Mouse (Mus musculus): ENCODE measurements around the gene Rad51b. TPM values are rescaled to one million over a fixed set of nuclear protein-coding genes. Genes with fewer than 3 reads are reported as not detected.

The Rad51b gene
- total RNA-seq, 2 experiments from 2014 or later = 0.62 to 0.64 TPM

- DNase-seq = peak in 1 of 2 experiments; percentile 57
Measured at GRCm38 (mm10) chr12:79613846-79614582, 316.9 kb downstream of the Rad51b start.

DNA sequence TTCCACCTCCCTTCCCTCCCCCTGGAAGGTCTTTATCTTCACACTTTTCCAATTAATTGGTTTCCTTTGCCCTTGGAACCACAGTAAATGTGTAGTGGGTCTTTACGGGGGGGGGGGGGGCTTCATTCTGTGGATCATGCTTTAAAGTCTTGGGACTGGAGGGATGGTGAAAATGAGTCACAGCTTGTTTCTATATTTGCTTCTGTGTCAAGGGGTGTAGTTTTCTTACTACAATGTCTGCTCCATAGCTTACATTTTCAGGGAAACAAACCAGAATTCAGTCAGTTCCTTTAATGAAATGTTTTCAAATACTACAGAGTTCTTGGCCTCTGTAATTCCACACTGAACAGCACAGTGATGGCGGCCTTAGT, 317.5 kb downstream of the Rad51b start:
- DNase-seq = no peak

- no peak for DNase-seq
Measured at GRCm38 (mm10) chr12:79615717-79616316, 318.7 kb downstream of the Rad51b start.

GRCm38 (mm10) chr12:79619009-79619408, 321.9 kb downstream of the Rad51b start:
- DNase-seq = no peak

GRCm38 (mm10) chr12:79620693-79621092, 323.6 kb downstream of the Rad51b start:
- no peak for DNase-seq

GRCm38 (mm10) chr12:79623308-79623707, 326.2 kb downstream of the Rad51b start:
- no peak for DNase-seq

DNA sequence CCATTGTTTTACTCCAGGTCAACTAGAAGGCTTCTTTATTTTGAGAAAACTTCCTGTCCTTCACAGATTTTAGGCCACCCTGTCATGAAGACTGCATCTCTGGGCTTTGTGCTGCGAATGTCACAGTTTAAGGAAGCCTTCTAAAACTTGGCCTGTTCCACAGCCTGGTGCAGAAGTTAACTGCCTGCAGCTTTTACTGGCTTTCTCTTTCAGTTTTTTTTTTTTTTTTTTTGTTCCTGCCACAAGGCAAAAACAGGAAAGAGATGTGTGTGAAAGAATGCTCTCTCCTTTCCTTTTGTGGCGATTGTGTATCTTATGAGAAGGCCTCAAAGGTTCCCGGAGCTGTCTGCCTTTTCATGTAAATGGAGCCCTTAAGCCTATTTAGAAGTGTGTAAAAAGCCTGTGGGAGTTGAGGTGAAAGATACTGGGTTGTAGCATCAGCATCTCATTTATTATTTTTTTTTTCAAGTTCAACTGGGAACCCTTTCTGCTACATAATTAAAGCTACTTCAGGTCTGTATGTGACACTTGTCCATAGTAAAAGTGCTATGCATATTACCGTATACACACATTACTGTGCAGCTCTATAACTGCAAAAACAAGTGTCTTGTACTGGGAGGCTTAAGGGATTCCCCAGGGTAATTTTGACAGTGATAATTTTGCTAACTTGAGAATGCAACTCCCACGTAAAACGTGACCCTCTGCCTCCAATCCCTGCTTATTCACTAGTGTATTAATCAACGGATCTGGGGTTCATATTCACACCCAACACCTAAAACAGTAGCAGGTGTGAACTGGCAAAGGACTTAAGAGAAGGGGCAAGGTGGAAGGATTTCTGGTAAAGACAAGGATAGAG, 328.8 kb downstream of the Rad51b start:
- DNase-seq = peak in 1 of 2 experiments; percentile 64

GRCm38 (mm10) chr12:79626555-79627080, 329.5 kb downstream of the Rad51b start:
- no peak for DNase-seq

DNA sequence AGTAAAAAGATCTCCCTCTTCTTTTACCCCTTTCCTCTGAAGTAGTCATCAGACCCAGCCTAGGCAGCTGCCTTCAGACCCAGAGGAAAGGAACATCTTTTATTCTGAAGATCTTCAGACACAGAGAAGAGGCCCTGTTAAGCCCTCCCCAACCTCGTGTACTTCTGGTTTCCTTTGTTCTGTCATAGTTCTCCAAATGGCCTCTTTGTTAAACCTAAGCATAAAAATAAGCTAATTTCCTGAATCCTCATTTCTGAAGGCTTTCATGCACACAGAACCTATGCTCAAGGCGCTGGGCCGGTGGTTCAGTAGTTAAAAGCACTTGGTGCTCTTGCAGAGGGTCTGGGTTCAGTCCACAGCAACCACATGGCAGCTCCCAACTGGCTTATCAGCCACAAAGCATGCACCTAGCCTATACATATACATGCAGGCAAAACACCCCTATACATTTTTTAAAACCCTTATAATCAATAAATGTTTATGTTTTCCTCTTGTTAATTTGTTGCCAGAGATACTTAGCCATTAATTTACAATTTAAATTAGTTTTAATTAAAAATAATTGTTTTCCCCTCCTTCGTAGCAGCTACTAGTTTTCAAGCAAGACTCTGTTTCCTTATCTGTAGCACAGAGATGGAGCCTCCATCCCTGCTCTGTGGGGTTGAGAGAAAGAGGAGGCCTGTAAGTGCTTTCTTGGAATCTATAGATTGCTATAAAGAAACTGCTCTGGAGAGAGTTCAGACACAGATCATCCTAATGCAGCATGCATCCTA, 330.5 kb downstream of the Rad51b start:
- DNase-seq = no peak

DNA sequence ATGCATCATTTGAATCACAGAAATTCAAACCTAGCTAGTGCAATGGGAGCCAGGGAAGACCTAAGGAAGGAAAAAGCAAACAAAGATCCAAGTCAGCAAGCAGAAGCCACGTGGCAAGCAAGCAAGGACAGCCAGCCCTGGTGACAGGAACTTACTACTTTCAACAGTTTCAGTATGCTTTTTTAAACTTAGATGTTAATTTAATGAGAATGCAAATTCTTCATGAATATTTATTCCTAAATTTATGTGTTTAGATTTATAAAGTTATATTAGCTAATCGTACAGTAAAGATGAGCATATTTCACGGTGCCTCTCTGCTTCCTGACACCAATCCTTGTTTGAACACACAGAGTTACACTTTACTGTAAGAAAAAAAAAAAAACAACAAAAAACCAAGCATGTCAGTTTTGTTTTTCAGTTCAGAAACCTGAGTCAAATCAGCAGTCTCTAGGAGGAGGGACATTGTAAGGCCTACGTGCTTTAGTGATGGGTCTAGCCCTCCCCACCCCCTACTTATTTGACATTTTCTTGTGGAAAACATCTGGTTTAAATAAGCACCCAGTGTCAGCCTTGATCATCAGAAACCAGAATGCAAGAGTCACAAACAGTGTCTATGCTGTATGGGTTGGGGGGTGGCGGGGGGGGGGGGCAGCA, 331.2 kb downstream of the Rad51b start:
- DNase-seq = no peak

DNA sequence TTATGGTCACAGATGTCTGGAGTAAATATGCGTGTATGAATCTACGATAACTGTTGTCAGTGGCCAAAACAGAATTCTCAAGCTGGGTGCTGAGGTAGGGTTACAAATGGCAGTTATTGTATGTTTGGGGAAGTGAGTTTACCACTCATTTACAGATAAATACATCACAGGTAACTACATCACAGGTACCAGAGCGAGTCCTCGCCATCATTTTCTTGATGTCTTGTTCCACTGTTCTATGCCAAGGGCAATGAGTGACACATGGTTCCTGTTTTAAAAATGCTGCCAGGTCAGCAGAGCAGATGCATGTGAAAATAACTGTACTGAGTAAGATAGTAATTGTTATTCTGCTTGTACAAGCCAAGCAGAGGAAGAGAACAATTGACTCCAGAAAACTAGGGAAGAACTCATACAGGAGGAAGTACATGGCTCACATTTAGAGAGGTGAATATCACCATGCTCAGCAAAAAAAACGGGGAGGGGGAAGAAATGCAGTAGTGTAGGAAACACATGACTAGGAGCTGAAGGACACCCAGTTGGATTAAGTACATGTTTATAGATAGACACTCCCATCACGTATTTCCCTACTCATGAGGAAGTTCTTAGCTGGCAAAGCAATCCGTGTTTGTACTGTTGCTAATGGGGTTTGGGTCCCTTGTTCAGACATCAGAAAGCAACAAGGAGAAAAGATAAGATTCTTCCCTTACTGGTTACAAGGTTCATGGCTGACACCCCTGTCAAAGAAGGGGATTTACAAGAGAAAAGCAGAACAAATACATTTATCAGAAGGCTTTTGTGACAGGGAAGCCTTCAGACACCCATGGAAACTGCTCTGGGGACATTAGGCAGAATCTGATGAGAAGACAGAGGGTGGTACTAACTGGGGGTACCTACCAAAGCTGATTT, 333.1 kb downstream of the Rad51b start:
- DNase-seq = peak in 1 of 2 experiments; percentile 53

DNA sequence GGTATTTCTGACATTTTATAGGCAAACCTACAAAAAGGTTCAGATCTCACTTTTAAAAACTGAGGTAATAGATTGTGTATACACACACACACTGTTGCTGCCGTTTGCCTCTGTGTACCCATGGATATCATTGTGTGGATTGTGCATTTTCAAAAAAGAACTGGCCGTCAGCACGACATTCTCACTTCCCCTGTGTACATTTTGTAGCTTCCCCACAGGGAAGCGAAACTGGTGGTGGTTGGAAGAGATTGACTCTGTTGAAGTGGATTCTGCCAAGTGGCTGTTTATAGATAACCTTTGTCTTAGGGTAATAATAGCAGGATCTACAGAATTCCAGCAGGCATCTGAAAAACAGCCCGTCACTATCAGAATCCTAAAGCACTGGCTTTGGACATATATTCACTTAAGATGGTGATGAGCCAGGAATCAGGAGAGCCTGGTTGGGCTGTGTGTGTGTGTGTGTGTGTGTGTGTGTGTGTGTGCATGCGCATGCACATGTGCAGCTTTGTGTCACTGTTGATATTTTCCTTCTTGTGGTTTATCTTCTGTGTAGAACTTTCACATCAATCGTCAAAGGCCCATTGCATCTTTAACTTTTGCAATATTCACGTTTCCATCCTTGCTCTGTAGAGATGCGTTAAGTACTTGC, 336.5 kb downstream of the Rad51b start:
- DNase-seq = peak in 1 of 2 experiments; percentile 73

- peak; percentile 56 to 61 for DNase-seq
Measured at GRCm38 (mm10) chr12:79641570-79642285, 344.6 kb downstream of the Rad51b start.

DNA sequence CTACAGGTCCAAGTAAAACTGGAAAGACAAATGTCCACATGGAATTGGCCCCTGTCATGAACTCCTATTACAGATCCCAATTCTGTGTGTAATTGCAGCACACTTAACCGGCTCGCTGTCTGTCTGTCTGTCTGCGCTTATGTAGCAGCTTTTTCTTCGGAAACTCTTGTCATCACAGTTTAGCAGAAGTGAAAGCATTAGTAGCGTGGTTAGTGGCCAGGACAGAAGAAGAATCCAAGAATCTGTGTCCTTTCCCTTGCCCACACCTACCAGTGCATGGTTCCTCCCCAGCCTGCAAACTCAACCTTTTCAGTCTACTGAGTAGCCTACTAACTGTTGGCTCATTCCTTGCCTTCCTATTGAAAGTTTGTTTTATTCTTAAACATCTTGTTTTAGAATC, 345.6 kb downstream of the Rad51b start:
- DNase-seq = peak in 1 of 2 experiments; percentile 60

DNA sequence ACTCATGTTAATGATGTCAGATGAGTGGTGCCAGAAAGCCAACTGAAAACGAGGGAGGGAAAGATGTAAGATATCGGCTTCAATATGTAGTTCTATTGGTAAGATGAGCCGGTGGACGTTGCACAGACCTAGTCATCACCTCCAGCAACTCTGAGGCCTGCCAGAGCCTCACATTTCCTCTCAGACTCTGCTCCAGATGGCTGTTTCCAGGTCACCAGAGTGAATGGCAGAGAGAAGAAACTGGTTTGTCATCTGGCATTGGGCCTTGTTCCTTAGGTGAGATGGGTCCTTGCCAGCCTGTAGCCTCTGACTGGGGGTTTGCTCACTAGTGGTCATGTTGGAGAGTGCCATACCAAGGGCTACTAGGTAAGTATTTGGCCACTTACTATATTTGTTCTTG, 348.6 kb downstream of the Rad51b start:
- no peak for DNase-seq

DNA sequence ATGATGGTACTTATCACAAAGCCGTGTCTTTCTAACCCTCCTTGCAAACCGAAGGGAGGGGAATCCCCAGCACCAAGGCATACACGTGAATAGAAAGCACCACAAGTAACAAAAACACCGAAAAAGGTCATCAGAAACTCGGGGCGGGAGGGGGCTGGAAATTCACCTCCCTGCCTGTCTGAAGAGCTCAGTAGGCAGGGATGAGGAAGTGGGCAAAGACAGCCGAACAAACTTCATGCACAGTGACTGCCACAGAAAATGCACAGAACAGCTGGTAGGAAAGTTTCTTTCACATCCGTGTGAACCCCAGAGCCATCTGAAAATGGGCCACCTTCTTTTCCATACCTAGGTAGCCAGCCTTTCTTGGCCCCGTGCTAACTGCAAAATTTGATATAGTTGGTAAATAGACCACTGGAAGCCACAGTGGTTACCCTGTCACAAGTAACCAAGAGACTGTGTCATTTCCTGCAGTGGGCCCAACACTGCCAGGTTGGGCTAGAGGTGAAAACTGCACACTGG, 349.6 kb downstream of the Rad51b start:
- peak in 1 of 2 experiments; percentile 57 for DNase-seq

DNA sequence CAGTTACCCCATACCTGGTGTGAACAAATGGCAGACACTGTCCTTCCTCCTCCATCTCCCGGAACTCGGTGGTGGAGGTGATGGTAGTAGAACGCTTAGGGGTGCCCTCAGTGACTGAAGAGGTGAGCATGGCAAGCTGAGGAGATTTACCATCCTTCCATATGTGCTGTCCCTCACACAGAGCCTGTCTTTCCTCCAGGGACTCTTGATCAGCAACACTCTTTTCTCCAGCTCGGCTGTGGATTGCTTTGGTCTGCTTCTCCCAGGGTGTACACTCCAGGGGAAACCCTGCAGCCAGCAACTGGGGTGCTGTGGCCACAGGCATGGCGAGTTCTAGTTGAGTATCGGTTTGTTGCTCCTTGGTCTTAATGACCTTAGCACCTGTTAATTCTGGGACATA, 350.3 kb downstream of the Rad51b start:
- DNase-seq = no peak

DNA sequence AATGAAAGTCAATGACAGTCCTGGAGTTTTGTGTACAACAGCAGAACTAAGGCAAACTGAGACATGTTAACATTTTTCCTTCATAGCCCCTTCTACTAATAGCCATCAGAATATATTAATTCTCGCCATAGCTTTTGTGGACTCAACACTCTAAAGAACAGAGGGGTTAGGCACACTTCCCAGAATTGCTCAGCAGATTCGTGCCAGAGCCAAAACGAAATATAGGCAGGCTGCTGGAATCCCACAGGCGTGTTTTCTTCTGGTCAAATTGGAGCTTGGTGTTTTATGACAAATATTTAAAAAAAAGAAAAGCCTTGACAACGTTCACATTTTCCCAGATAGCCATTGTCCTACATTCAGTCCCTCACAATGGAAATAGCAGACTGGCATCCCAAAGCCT, 350.9 kb downstream of the Rad51b start:
- DNase-seq = no peak
